Mouse (Mus musculus): ENCODE measurements around the gene Tcea2. TPM values are rescaled to one million over a fixed set of nuclear protein-coding genes. Genes with fewer than 3 reads are reported as not detected.

Gene Tcea2
- polyA plus RNA-seq, 1 experiment from 2014 or later = 19.3 TPM

GRCm38 (mm10) chr2:181671326-181671725 is 8.8 kb upstream of the Tcea2 start, which contains the start of gene Sox18:
Gene Sox18 (minus strand): TSS chr2:181671640.
- H3K4me1 ChIP-seq (ENCODE audit: control insufficient read depth, insufficient read depth, low read length) = peaks cover 10% of the 10 kb centered on the region
- H3K4me2 ChIP-seq (ENCODE audit: low read depth, low read length) = peak within 1 kb of the TSS; percentile 70
- under 1% methylated on average over 43 of the region's 43 CpGs for WGBS
- peak within 1 kb of the TSS; percentile 50 for H3K4me3 ChIP-seq (replicated peaks; ENCODE audit: low read length)
- no peaks in the 10 kb centered on the region for H3K36me3 ChIP-seq (ENCODE audit: control insufficient read depth, insufficient read depth, low read length)
- H3K27me3 ChIP-seq (ENCODE audit: control insufficient read depth, insufficient read depth, low read length) = peaks cover 66% of the 10 kb centered on the region
- no peaks in the 10 kb centered on the region for H3K9me3 ChIP-seq (replicated peaks; ENCODE audit: control insufficient read depth, low read length)
- ATAC-seq (ENCODE audit: insufficient read depth, low FRiP score) = peak; percentile 38; the same call in 1 of the 2 replicates
- peak within 1 kb of the TSS; percentile 62 for H3K9ac ChIP-seq (ENCODE audit: low read length)
- H3K27ac ChIP-seq (ENCODE audit: low read length) = peak within 1 kb of the TSS; percentile 17; the same call in 1 of the 2 replicates

GRCm38 (mm10) chr2:181671984-181672383 is 8.1 kb upstream of the Tcea2 start:
- Histone ChIP-seq H3K4me3 (replicated peaks; ENCODE audit: low read length) (0 out of 2 replicates have a peak overlapping the region, but pooled peaks have one; percentile 50), H3K4me1 (ENCODE audit: control insufficient read depth, insufficient read depth, low read length) (peaks cover 10% of the 10 kb centered on the region), H3K36me3 (ENCODE audit: control insufficient read depth, insufficient read depth, low read length) (no peaks in the 10 kb centered on the region), H3K9ac (ENCODE audit: low read length) (no peak overlapping the region), H3K4me2 (ENCODE audit: low read depth, low read length) (peak overlapping the region; percentile 70; the same call in 1 of the 2 replicates), H3K9me3 (replicated peaks; ENCODE audit: control insufficient read depth, low read length) (no peaks in the 10 kb centered on the region), H3K27ac (ENCODE audit: low read length) (no peak overlapping the region), H3K27me3 (ENCODE audit: control insufficient read depth, insufficient read depth, low read length) (peaks cover 66% of the 10 kb centered on the region)
- no peak for ATAC-seq (ENCODE audit: insufficient read depth, low FRiP score)
- WGBS = 28% methylated on average over 7 of the region's 7 CpGs

- peaks cover 57% of the 10 kb centered on the region for H3K27me3 ChIP-seq (ENCODE audit: control insufficient read depth, insufficient read depth, low read length)
- WGBS = 52% methylated on average over 1 of the region's 1 CpGs
- no peak for ATAC-seq (ENCODE audit: insufficient read depth, low FRiP score)
These were observed 6.6 kb upstream of the Tcea2 start for GRCm38 (mm10) chr2:181673501-181673900.

GRCm38 (mm10) chr2:181674934-181675333 is 5.2 kb upstream of the Tcea2 start:
- WGBS = 69% methylated on average over 4 of the region's 4 CpGs
- H3K27me3 ChIP-seq (ENCODE audit: control insufficient read depth, insufficient read depth, low read length) = peaks cover 42% of the 10 kb centered on the region
- H3K27ac ChIP-seq (ENCODE audit: low read length) = no peak overlapping the region
- no peak overlapping the region for H3K4me2 ChIP-seq (ENCODE audit: low read depth, low read length)
- no peaks in the 10 kb centered on the region for H3K36me3 ChIP-seq (ENCODE audit: control insufficient read depth, insufficient read depth, low read length)
- no peak for ATAC-seq (ENCODE audit: insufficient read depth, low FRiP score)
- H3K9ac ChIP-seq (ENCODE audit: low read length) = no peak overlapping the region
- H3K9me3 ChIP-seq (replicated peaks; ENCODE audit: control insufficient read depth, low read length) = no peaks in the 10 kb centered on the region
- no peak overlapping the region for H3K4me3 ChIP-seq (replicated peaks; ENCODE audit: low read length)
- peaks cover 14% of the 10 kb centered on the region for H3K4me1 ChIP-seq (ENCODE audit: control insufficient read depth, insufficient read depth, low read length)

More at GRCm38 (mm10) chr2:181673501-181673900, 6.6 kb upstream of the Tcea2 start:
- Histone ChIP-seq H3K9ac (ENCODE audit: low read length) (no peak overlapping the region), H3K4me3 (replicated peaks; ENCODE audit: low read length) (no peak overlapping the region), H3K36me3 (ENCODE audit: control insufficient read depth, insufficient read depth, low read length) (no peaks in the 10 kb centered on the region), H3K9me3 (replicated peaks; ENCODE audit: control insufficient read depth, low read length) (no peaks in the 10 kb centered on the region), H3K4me2 (ENCODE audit: low read depth, low read length) (no peak overlapping the region), H3K27ac (ENCODE audit: low read length) (no peak overlapping the region), H3K4me1 (ENCODE audit: control insufficient read depth, insufficient read depth, low read length) (peaks cover 10% of the 10 kb centered on the region)

GRCm38 (mm10) chr2:181675454-181675853 is 4.7 kb upstream of the Tcea2 start:
- Histone ChIP-seq H3K36me3 (ENCODE audit: control insufficient read depth, insufficient read depth, low read length) (no peaks in the 10 kb centered on the region), H3K27me3 (ENCODE audit: control insufficient read depth, insufficient read depth, low read length) (peaks cover 37% of the 10 kb centered on the region), H3K9me3 (replicated peaks; ENCODE audit: control insufficient read depth, low read length) (no peaks in the 10 kb centered on the region), H3K4me3 (replicated peaks; ENCODE audit: low read length) (no peak overlapping the region), H3K4me1 (ENCODE audit: control insufficient read depth, insufficient read depth, low read length) (peaks cover 14% of the 10 kb centered on the region), H3K4me2 (ENCODE audit: low read depth, low read length) (peak overlapping the region; percentile 34), H3K27ac (ENCODE audit: low read length) (no peak overlapping the region), H3K9ac (ENCODE audit: low read length) (peak overlapping the region; percentile 33; the same call in 1 of the 2 replicates)
- no peak for ATAC-seq (ENCODE audit: insufficient read depth, low FRiP score)
- WGBS = 5% methylated on average over 14 of the region's 14 CpGs

- peak overlapping the region; percentile 42; the same call in 1 of the 2 replicates for H3K27ac ChIP-seq (ENCODE audit: low read length)
- peaks cover 14% of the 10 kb centered on the region for H3K4me1 ChIP-seq (ENCODE audit: control insufficient read depth, insufficient read depth, low read length)
- H3K4me3 ChIP-seq (replicated peaks; ENCODE audit: low read length) = no peak overlapping the region
- H3K4me2 ChIP-seq (ENCODE audit: low read depth, low read length) = no peak overlapping the region
- no peak for ATAC-seq (ENCODE audit: insufficient read depth, low FRiP score)
- no peak overlapping the region for H3K9ac ChIP-seq (ENCODE audit: low read length)
- no peaks in the 10 kb centered on the region for H3K9me3 ChIP-seq (replicated peaks; ENCODE audit: control insufficient read depth, low read length)
- H3K36me3 ChIP-seq (ENCODE audit: control insufficient read depth, insufficient read depth, low read length) = no peaks in the 10 kb centered on the region
- H3K27me3 ChIP-seq (ENCODE audit: control insufficient read depth, insufficient read depth, low read length) = peaks cover 27% of the 10 kb centered on the region
- WGBS = 63% methylated on average over 2 of the region's 2 CpGs
These were observed 3.7 kb upstream of the Tcea2 start for GRCm38 (mm10) chr2:181676424-181676823.

- no peak for ATAC-seq (ENCODE audit: insufficient read depth, low FRiP score)
- Histone ChIP-seq H3K9ac (ENCODE audit: low read length) (0 out of 2 replicates have a peak overlapping the region, but pooled peaks have one; percentile 18), H3K4me1 (ENCODE audit: control insufficient read depth, insufficient read depth, low read length) (peaks cover 16% of the 10 kb centered on the region), H3K9me3 (replicated peaks; ENCODE audit: control insufficient read depth, low read length) (no peaks in the 10 kb centered on the region), H3K4me3 (replicated peaks; ENCODE audit: low read length) (no peak overlapping the region), H3K27ac (ENCODE audit: low read length) (peak overlapping the region; percentile 59), H3K4me2 (ENCODE audit: low read depth, low read length) (no peak overlapping the region), H3K36me3 (ENCODE audit: control insufficient read depth, insufficient read depth, low read length) (no peaks in the 10 kb centered on the region), H3K27me3 (ENCODE audit: control insufficient read depth, insufficient read depth, low read length) (peaks cover 19% of the 10 kb centered on the region)
- 62% methylated on average over 5 of the region's 5 CpGs for WGBS
These were observed 2.9 kb upstream of the Tcea2 start for GRCm38 (mm10) chr2:181677096-181677754.

GRCm38 (mm10) chr2:181677755-181678098 is 2.4 kb upstream of the Tcea2 start:
- no peaks in the 10 kb centered on the region for H3K9me3 ChIP-seq (replicated peaks; ENCODE audit: control insufficient read depth, low read length)
- no peak for ATAC-seq (ENCODE audit: insufficient read depth, low FRiP score)
- no peak overlapping the region for H3K4me2 ChIP-seq (ENCODE audit: low read depth, low read length)
- H3K4me3 ChIP-seq (replicated peaks; ENCODE audit: low read length) = no peak overlapping the region
- no peaks in the 10 kb centered on the region for H3K36me3 ChIP-seq (ENCODE audit: control insufficient read depth, insufficient read depth, low read length)
- H3K27me3 ChIP-seq (ENCODE audit: control insufficient read depth, insufficient read depth, low read length) = peaks cover 14% of the 10 kb centered on the region
- peaks cover 16% of the 10 kb centered on the region for H3K4me1 ChIP-seq (ENCODE audit: control insufficient read depth, insufficient read depth, low read length)
- WGBS = 41% methylated on average over 3 of the region's 3 CpGs
- peak overlapping the region; percentile 59 for H3K27ac ChIP-seq (ENCODE audit: low read length)
- H3K9ac ChIP-seq (ENCODE audit: low read length) = no peak overlapping the region

GRCm38 (mm10) chr2:181678780-181679179 is 1.3 kb upstream of the Tcea2 start:
- H3K9ac ChIP-seq (ENCODE audit: low read length) = no peak overlapping the region
- peaks cover 16% of the 10 kb centered on the region for H3K4me1 ChIP-seq (ENCODE audit: control insufficient read depth, insufficient read depth, low read length)
- H3K9me3 ChIP-seq (replicated peaks; ENCODE audit: control insufficient read depth, low read length) = no peaks in the 10 kb centered on the region
- no peak overlapping the region for H3K4me2 ChIP-seq (ENCODE audit: low read depth, low read length)
- no peaks in the 10 kb centered on the region for H3K36me3 ChIP-seq (ENCODE audit: control insufficient read depth, insufficient read depth, low read length)
- 0 out of 2 replicates have a peak, but pooled peaks cover 4% of the 10 kb centered on the region for H3K27me3 ChIP-seq (ENCODE audit: control insufficient read depth, insufficient read depth, low read length)
- peak; percentile 76 for ATAC-seq (ENCODE audit: insufficient read depth, low FRiP score)
- H3K4me3 ChIP-seq (replicated peaks; ENCODE audit: low read length) = no peak overlapping the region
- H3K27ac ChIP-seq (ENCODE audit: low read length) = no peak overlapping the region
- WGBS = 52% methylated on average over 1 of the region's 1 CpGs
